Mouse (Mus musculus): Measurements from ENCODE around the gene Tnfrsf1b.
"Not testable (repeated sequence)": the region's sequence is repeated elsewhere in the genome, so short reads cannot be mapped to it uniquely, and the experiment has no call there.

Gene Tnfrsf1b

DNA sequence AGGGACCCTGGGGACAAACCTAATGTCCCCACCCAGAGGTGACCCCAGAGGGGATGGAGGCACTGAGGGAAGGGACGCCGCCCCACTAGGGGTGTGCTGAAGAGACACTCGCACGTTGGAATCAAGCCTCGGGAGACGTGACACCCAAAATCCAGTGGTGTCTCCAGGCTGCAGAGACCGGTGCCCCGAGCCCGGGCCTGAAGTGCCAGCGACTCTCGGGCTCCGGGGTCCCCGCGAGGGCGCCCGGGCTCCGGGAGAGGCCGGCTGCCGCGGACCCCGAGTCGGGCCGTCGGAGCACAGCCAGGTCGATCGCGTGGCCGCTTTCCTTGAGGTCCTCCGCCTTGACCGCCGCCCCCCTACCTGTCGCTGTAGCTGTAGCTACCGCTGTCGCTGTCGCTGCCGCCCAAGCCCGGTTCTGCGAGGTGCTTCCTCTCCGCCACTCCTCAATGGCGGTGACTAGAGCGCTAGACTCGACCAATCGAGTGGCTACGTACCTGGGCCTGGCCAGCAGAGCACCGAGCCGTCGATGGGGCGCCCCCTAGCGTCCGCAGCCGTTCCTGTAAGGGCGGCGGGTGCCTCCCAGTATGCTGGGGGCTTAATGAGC, 52.0 kb downstream of the Tnfrsf1b start, which contains the start of gene Vps13d:
Vps13d (minus strand) TSS at position 447 of the 604 bp plus-strand sequence.
- in situ Hi-C loops (cut with MseI, MboI), result no loop called here

GRCm38 (mm10) chr4:145193991-145194511, 52.6 kb downstream of the Tnfrsf1b start:
- in situ Hi-C loops (cut with MseI, MboI), result no loop called here

DNA sequence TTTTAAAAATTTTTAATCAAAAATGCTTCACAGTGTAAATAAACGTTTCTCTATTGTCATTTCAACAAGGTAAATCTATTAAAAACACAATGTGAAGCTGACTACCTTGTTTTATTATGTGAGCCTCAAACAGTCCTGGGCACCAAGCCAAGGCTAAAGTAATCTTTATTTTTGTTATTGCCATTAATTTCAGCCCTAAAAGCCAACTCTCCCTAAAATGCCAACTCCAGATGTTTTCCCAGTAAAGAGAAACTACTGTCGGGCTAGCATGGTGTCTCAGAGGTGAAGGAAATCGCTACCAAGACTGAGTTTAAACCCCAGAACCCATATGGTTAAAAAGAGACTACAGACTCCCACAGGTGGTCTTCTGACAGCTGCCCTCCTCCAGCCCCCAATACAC, 53.3 kb downstream of the Tnfrsf1b start:
- in situ Hi-C loops (cut with MseI, MboI), result no loop called here

DNA sequence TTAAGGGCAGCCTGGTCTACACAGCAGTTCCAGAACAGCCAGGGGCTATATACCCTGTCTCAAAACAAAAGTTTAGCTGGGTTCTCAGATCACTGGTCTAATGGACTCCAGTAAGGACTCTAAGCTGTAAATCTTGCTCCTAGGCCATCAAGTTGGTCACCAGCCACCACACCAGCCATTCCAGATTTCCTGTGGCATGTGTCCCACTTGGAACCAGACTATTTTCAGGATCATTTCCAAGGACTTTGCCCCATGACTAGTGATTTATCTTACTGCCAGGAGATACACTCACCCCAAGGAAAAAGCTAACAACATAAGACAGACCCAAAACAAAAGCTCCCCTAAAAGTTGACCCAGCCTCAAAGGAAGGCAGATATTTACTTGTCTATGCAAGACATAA, 54.0 kb downstream of the Tnfrsf1b start:
- in situ Hi-C loops (cut with MseI, MboI), result no loop called here

GRCm38 (mm10) chr4:145188561-145188960, 58.1 kb downstream of the Tnfrsf1b start:
- in situ Hi-C loops (cut with MseI, MboI), result no loop called here

DNA sequence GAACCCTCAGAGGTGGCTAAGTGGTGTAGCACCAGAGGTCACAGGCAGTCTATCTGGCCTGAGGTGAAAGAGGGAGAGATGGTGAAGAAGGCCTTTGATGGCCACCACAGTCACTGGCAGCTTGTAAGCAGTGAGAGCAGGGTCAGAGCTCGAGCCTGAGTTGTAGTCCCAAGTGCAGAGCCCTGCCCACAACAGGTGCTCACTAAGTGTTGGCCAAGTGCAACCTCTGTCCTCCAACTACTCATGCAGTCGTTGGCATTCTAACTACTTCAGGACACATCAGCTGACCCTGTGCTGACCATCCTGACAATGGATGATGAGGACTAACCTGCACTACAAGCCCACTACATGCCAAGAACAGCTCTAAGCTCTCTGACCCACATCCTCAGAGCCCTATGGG, 59.1 kb downstream of the Tnfrsf1b start:
- in situ Hi-C loops (cut with MseI, MboI), result no loop called here

DNA sequence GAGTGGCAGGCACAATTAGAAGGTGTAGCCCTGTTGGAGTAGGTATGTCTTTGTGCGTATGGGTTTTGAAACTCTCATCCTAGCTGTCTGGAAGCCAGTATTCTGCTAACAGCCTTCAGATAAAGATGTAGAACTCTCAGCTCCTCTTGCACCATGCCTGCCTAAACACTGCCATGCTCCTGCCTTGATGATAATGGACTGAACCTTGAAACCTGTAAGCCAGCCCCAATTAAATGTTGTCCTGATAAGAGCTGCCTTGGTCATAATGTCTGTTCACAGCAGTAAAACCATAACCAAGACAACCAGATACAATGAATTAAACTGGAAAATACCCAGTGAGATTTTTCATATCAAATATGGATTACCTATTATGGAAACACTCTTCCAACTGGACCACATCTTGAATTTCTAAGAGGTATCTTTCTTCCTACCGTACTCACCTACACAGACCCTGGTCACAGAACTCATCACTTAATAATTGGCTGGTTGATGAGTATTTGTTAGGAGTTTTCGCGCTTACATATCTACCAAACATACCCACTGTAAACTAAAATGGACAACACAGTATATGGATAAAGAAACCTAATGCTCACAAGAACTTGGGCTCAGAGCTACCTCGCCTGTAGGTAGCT, 67.6 kb downstream of the Tnfrsf1b start:
- in situ Hi-C loops (cut with MseI, MboI), result no loop called here

DNA sequence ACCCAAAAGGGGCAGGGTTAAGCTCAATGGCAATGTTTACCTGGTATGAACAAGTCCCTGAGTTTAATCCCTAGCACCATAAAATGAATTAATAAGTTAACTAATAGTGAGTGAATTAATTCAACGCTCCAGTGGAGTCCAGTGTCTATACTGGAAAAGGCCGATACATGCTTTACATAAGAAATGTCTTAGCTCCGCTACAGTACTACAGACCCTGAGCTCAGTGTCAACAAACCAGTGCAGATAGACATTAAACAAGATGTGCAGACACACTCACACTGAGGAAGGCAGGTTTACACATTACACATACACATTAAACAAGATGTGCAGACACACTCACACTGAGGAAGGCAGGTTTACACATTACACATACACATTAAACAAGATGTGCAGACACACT, 81.1 kb downstream of the Tnfrsf1b start:
- in situ Hi-C loops (cut with MseI, MboI), result not testable (repeated sequence)

DNA sequence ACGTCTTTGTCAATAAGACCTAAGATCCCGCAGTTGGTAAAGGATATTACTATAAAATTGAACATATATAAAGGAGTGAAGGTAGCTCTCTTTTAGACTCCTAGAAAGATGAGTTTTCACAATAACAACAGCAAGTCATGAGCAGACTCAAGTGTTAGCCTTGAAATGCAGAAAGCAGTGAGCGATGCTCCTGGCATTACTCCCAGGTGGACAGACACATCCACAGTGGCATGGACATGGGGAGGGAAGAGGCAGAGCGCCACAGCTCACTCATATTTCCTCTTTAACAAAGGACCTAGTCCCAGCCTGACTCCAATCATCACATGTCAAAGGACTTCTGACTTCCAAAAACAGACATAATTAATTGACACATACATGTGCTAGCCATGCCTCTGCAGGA, 82.6 kb downstream of the Tnfrsf1b start:
- in situ Hi-C loops (cut with MseI, MboI), result no loop called here

Data from mouse trophoblast stem cell (cell line).